Mouse (Mus musculus) embryonic facial prominence, embryonic 10.5 days (tissue): ENCODE results near the gene Cox6a1. TPM values are rescaled to one million over a fixed set of nuclear protein-coding genes. Genes with fewer than 3 reads are reported as not detected.
"Not testable (repeated sequence)": the region's sequence is repeated elsewhere in the genome, so short reads cannot be mapped to it uniquely, and the experiment has no call there.

ENCODE experiments used
- DNase-seq: peaks from one replicate; pipeline ENCODE4 v3.0.0-alpha.2; 2017; ENCODE audit warnings: low spot score
- H3K27ac ChIP-seq: fragments of 300-500 bp; sonication (generic); replicated peaks from 2 replicates; pipeline ENCODE4 v1.5.1; 2016; ENCODE audit warnings: mild to moderate bottlenecking
- H3K27me3 ChIP-seq: fragments of 300-500 bp; sonication (generic); replicated peaks from 2 replicates; pipeline ENCODE4 v1.6.1; 2016; ENCODE audit warnings: low read depth, mild to moderate bottlenecking; ENCODE audit not compliant: poor library complexity, severe bottlenecking
- H3K36me3 ChIP-seq: fragments of 300-500 bp; sonication (generic); replicated peaks from 2 replicates; pipeline ENCODE4 v1.6.1; 2016; ENCODE audit warnings: mild to moderate bottlenecking, moderate library complexity
- H3K4me1 ChIP-seq: fragments of 300-500 bp; sonication (generic); 2 replicates; pipeline ENCODE4 v1.6.1; 2016
- H3K4me3 ChIP-seq: fragments of 300-500 bp; sonication (generic); 2 replicates; pipeline ENCODE4 v1.5.1; 2016; ENCODE audit warnings: mild to moderate bottlenecking, moderate library complexity
- H3K9me3 ChIP-seq: fragments of 300-500 bp; sonication (generic); 2 replicates; pipeline ENCODE4 v1.6.1; 2016; ENCODE audit warnings: mild to moderate bottlenecking
- WGBS: fragments of 180-500 bp; shearing (Covaris S2); methylation state at CpG from one replicate; pipeline ENCODE4 v1.1.7; 2016; 5-methylcytosine and 5-hydroxymethylcytosine counted together
- polyA plus RNA-seq: library from polyadenylated mRNA; unstranded; fragments of >200 nt; fragmentation: Nextera tagmentation; extraction: Ambion mirVana; gene quantifications from 2 replicates; pipeline ENCODE4 v1.2.1, GENCODE M21; 2016

Cox6a1 gene
- 716 and 739 TPM in 2 replicates for polyA plus RNA-seq

DNA sequence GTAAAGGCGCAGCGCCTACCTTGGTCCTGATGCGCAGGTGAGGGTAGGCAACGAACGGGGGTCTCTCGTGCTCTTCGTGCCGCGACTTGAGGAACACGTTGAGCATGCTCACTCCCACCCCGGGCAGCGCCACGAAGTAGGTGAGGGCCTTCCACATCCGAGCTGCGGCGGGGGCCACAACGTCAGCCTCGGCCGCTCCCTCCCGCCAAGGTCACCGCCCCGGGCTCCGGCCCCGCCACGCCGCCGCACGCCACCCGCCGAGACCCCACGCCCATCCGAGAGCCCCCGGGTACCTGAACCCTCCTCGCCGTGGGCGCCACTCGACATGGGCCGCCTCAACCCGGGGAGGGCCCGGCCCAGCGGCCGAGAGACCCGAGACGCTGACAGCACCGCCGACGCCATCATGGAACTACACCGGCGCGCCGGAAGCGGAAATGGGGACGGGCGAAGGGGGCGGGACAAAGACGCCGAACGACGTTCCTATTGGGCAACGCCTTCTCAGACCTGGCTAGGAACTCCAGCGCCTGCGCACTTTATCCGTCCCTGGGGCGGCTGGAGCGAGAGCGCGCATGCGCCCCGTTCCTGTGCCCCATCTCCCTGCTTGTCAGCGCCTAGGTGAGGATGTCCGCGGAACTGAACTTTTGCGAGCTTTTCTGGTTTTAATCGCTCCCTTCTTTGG is at the start of gene Cox6a1:
Cox6a1 (minus strand) TSS at position 436 of the 679 bp plus-strand sequence.
- H3K4me1 ChIP-seq = peaks cover 17% of the 10 kb centered on the region
- peak within 1 kb of the TSS; percentile 79 for H3K27ac ChIP-seq
- no peaks in the 10 kb centered on the region for H3K27me3 ChIP-seq
- under 1% methylated on average over 74 of the region's 74 CpGs for WGBS
- peak within 1 kb of the TSS; percentile 75 for H3K4me3 ChIP-seq
- H3K36me3 ChIP-seq = peaks cover 35% of the 10 kb centered on the region
- peak; percentile 99 for DNase-seq
- H3K9me3 ChIP-seq = no peaks in the 10 kb centered on the region

DNA sequence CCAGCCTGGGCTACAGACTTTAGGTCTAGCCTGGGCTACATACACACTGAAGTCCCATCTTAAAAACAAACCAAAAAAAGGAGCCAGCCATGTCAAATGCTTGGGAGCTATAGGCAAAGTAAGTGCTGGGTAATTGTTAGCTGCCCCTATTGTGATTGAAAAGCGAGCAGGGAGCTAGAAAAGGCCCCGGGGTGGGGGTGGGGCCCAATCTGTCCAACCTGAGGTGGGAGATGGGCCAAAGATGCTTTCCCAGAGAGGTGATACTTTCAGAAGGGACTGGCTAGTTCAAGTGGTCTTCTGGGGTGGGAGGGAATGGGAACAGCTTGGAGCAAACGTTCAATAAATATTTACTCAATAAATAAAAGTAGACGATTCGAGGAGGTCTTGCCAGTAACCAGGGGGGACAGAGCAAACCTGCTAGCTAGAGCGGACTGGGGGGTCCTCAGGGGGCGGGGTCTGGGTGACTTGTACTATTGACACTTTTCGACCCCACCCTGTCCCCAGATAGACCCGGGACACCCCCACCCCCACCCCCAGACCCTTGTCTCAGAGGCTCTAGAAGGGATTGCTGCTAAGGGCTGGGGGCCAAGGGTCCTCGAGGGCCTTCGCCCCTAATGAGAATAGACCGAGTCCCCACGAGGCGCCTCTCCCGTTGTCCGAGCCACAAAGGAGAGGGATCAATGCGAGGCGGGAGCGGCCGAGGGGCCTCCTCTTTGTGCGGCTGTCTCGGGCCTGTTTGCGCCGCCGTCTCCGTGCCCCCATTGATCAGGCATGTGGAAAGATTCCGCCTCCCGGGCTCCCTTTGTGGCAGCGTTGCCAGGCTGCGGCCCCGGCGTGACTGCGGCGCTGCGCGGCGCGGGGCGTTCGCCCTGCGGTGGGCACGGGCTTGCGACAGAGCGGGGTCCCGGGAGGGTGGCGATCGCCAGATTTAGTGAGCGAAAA is 49.3 kb upstream of the Cox6a1 start:
- H3K9me3 ChIP-seq = no peaks in the 10 kb centered on the region
- no peaks in the 10 kb centered on the region for H3K36me3 ChIP-seq
- peak overlapping the region; percentile 57 for H3K4me3 ChIP-seq
- DNase-seq = peak; percentile 83
- peaks cover 65% of the 10 kb centered on the region for H3K4me1 ChIP-seq
- 2% methylated on average over 48 of the region's 48 CpGs for WGBS
- peaks cover 33% of the 10 kb centered on the region; the same call in 1 of the 2 replicates for H3K27me3 ChIP-seq
- H3K27ac ChIP-seq = peak overlapping the region; percentile 90

DNA sequence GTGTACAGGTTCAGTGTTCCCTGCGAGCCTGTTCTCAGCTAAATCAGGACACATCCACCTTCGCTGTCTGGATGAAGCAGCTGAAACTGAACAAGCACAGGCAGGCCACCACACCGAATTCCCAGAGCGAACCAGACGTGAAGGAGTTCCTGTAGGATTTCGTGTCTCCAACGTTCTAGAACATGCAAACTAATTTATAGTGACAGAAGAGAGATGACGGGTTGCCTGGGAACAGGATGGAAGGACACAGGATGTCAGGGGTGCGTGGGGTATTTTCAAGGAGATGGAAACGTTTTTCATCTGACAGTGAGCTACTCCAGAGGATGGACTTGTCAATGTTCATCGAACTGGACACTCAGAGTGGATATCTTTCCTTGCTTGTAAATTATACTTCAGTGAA is 47.9 kb upstream of the Cox6a1 start:
- DNase-seq = no peak
- no peaks in the 10 kb centered on the region for H3K36me3 ChIP-seq
- H3K27me3 ChIP-seq = peaks cover 30% of the 10 kb centered on the region; the same call in 1 of the 2 replicates
- peak overlapping the region; percentile 44 for H3K27ac ChIP-seq
- H3K4me3 ChIP-seq = no peak overlapping the region
- H3K9me3 ChIP-seq = no peaks in the 10 kb centered on the region
- WGBS = 69% methylated on average over 11 of the region's 11 CpGs
- peaks cover 71% of the 10 kb centered on the region for H3K4me1 ChIP-seq

DNA sequence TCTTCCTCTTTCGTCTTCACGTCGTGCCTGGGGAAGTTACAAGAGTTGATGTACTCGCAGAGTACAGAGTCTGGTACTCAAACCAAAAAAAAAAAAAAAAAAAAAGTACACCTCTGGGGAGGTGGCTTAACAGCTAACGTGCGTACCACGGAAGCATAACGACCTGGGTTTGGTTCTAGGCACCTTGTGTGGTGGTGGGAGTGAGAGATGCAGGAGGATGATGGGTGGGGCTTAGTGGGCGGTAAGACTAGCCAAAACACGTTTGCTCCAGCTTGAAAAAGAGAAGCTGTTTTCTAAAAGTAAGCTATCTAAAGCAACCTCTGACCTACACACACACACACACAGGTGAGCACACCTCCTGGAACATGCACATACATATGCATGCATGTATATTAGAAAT is 46.1 kb upstream of the Cox6a1 start:
- Histone ChIP-seq H3K36me3 (no peaks in the 10 kb centered on the region), H3K27ac (peak overlapping the region; percentile 63), H3K4me1 (peaks cover 64% of the 10 kb centered on the region), H3K9me3 (no peaks in the 10 kb centered on the region), H3K4me3 (peak overlapping the region; percentile 32), H3K27me3 (peaks cover 24% of the 10 kb centered on the region; the same call in 1 of the 2 replicates)
- 21% methylated on average over 10 of the region's 10 CpGs for WGBS
- DNase-seq = no peak

DNA sequence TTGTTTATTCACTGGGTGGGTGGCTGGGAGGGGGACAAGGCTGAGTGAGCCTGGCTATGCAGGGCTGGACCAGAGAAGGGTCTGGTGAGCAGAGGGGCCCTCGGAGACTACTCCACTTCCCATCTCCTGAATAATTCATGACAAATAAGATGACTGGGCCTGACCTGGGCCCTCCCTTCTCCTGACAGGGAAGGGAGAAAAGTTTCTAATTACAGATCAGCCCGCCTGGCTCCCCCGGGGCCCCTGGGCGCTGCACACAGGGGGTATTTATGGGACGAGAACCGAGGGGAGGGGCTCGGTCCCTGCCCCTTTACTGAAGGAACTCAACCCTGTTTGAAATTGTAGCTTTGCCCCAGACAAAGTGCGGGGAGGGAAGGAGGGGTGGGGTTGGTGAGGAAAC is 45.4 kb upstream of the Cox6a1 start:
- 5% methylated on average over 8 of the region's 8 CpGs for WGBS
- Histone ChIP-seq H3K4me1 (peaks cover 62% of the 10 kb centered on the region), H3K4me3 (peak overlapping the region; percentile 32), H3K27me3 (peaks cover 24% of the 10 kb centered on the region; the same call in 1 of the 2 replicates), H3K9me3 (no peaks in the 10 kb centered on the region), H3K36me3 (no peaks in the 10 kb centered on the region), H3K27ac (peak overlapping the region; percentile 63)
- peak; percentile 59 for DNase-seq

DNA sequence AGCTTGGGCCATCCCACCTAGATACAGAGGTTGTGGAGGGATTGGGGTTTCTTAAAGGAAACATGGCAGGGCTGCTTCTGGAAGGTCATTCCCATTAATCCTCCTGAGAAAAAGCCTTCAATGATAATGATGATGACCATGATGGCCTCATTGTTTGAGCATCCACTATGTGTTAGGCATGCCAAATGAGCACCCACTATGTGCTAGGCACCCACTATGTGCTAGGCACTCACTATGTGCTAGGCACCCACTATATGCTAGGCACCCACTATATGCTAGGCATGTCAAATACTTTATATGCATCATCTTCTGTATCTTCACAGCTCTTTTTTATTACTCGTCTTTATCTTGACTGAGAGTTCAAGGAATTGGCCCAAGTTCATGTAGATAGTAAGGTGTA is 44.2 kb upstream of the Cox6a1 start:
- no peak overlapping the region for H3K27ac ChIP-seq
- peaks cover 24% of the 10 kb centered on the region; the same call in 1 of the 2 replicates for H3K27me3 ChIP-seq
- H3K36me3 ChIP-seq = no peaks in the 10 kb centered on the region
- no peak for DNase-seq
- no peaks in the 10 kb centered on the region for H3K9me3 ChIP-seq
- H3K4me3 ChIP-seq = no peak overlapping the region
- H3K4me1 ChIP-seq = peaks cover 49% of the 10 kb centered on the region
- WGBS = 98% methylated on average over 1 of the region's 1 CpGs

DNA sequence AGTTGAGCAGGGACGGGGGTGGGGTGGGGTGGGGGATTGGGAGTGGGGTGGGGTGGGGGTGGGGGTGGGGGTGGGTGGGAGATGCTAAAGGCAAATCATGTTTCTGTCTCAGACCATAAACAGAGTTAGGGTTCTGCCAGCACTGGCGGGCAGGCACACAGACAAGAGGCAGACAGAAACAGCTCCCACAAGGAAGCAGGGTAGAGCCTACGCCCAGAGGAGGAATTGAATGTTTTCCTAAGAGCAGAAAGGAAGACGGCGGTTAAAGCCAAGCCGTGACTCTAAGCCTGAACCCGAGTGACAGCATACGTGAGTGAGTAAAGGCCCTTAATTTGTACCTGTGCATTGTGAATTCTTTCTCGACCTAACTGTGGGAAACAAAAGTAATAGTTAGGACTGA is 43.2 kb upstream of the Cox6a1 start:
- Histone ChIP-seq H3K36me3 (no peaks in the 10 kb centered on the region), H3K27me3 (peaks cover 16% of the 10 kb centered on the region; the same call in 1 of the 2 replicates), H3K27ac (peak overlapping the region; percentile 75), H3K9me3 (no peaks in the 10 kb centered on the region), H3K4me1 (peaks cover 42% of the 10 kb centered on the region), H3K4me3 (no peak overlapping the region)
- WGBS = 27% methylated on average over 9 of the region's 9 CpGs
- no peak for DNase-seq

DNA sequence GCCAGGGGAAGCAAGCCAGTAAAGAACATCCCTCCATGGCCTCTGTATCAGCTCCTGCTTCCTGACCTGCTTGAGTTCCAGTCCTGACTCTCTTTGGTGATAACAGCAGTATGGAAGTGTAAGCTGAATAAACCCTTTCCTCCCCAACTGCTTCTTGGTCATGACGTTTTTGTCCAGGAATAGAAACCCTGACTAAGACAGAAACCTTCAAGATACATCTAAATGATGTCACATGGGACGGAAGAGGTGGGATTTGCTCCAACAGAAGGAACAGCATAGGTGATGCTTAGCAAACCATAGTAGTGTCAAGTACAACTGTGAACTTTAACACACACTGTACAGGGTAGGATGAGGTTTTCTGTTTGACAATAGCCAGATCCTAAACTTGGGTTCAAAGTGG is 30.1 kb upstream of the Cox6a1 start:
- not testable (repeated sequence) for DNase-seq, H3K9me3 ChIP-seq, H3K4me3 ChIP-seq, H3K27me3 ChIP-seq, H3K27ac ChIP-seq, H3K4me1 ChIP-seq, H3K36me3 ChIP-seq
- 80% methylated on average over 2 of the region's 2 CpGs for WGBS

DNA sequence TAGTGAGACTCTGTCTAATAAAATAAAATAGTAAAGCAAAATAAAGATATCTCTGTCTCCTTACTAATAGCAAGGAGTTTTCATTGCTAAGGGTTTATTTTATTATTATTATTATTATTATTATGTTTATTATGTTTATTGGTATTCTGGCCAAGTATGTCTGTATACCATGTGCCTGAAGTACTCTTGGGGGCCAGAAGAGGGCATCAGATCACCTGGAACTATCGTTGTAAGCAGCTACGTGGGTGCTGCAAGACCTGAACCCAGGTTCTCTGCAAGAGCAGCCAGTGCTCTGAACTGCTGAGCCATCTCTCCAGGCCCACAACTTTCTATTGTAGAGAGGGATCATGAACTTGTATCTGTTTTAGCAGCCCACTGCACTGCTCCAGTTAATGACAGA is 26.7 kb upstream of the Cox6a1 start:
- H3K27ac ChIP-seq = no peak overlapping the region
- H3K27me3 ChIP-seq = no peaks in the 10 kb centered on the region
- DNase-seq = no peak
- H3K4me3 ChIP-seq = no peak overlapping the region
- 83% methylated on average over 2 of the region's 2 CpGs for whole genome bisulfite sequencing
- H3K9me3 ChIP-seq = no peaks in the 10 kb centered on the region
- peaks cover 27% of the 10 kb centered on the region for H3K4me1 ChIP-seq
- no peaks in the 10 kb centered on the region for H3K36me3 ChIP-seq

DNA sequence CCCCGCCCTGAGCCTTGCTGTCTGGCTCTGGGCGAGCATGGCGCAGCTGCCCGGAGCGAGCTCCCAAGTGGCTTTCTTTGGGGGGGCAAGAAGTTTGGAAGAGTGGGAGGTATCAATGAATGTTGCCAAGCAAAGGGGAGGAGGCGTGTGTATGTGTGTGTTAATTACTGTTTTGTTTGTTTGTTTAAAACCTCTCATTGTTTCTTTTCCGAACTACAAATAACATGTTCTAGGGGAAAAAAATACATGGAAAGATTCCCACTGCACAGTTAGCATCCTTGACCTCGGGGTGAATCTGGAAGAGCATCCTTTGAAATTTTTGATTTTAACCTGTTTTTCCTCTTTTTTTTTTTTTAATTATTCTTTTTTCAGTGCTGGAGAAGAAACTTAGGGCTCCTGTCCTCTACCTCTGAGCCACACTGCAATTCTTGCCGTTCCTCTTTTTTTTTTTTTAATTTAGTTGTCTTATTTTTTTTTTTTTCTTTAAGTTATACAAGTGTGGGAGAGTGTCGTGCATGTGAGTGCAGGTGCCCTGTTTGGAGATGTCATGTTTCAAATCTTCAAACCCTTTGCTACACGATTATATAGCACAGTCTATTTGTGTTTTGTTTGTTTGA is 25.5 kb upstream of the Cox6a1 start:
- H3K4me3 ChIP-seq = peak overlapping the region; percentile 45
- 17% methylated on average over 11 of the region's 11 CpGs for WGBS
- peaks cover 30% of the 10 kb centered on the region for H3K4me1 ChIP-seq
- no peaks in the 10 kb centered on the region for H3K27me3 ChIP-seq
- H3K36me3 ChIP-seq = no peaks in the 10 kb centered on the region
- DNase-seq = no peak
- H3K9me3 ChIP-seq = no peaks in the 10 kb centered on the region
- peak overlapping the region; percentile 85 for H3K27ac ChIP-seq

DNA sequence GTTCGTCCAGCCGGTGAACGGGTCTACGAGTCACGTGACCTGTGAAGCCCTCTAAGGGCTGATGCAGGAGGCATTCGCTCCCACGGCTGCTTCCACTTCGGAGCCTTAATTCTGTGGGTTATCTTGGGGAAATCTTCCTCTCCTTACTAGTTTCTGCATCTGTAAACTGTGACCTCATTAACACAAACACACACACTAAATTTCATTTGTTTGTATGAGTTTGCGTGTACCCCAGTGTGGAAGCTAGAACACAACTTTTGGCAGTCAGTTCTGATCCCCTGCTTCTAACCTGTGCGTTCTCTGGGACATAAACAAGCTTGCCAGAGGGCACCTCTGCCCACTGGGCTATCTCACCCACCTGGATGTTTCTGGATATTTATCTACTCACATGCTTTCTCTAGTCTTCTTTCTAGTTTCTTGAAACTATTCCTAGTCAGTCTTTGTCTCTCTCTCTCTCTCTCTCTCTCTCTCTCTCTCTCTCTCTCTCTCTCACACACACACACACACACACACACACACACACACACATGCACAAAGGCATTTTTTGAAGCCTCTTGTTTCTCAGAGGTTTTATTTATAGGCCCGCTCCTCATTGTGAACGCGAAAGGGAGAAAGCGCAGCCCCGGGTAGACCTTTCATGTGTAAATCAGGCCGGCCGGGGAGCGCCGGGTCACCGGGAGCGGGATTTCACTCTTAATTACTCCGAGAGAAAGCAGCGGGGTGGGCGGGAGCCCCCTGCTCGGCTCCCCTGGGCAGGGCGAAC is 24.8 kb upstream of the Cox6a1 start:
- 16% methylated on average over 26 of the region's 26 CpGs for WGBS
- Histone ChIP-seq H3K4me3 (peak overlapping the region; percentile 45), H3K4me1 (peaks cover 30% of the 10 kb centered on the region), H3K27me3 (no peaks in the 10 kb centered on the region), H3K36me3 (no peaks in the 10 kb centered on the region), H3K9me3 (no peaks in the 10 kb centered on the region), H3K27ac (peak overlapping the region; percentile 85)
- peak; percentile 84 for DNase-seq

DNA sequence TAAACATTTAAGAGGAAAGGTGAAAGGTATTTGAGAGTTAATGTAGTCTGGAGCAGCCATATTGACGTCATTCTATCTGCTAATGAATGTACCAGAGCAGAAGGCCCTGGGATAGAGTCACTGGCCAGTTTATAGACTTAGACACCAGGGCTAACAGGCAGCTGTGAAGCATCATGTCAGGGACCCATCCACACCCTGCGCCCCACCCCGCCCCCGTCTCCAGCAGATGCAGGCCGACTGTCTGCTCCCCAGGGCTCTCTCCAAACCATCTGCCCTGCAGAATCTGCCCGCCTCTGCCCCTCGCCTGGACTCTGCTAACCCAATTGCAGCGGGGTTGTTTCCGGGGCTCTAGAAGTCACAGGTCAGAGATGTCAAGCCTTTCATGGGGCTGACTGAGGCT is 23.0 kb upstream of the Cox6a1 start:
- H3K9me3 ChIP-seq = no peaks in the 10 kb centered on the region
- DNase-seq = no peak
- peaks cover 30% of the 10 kb centered on the region for H3K4me1 ChIP-seq
- H3K4me3 ChIP-seq = no peak overlapping the region
- peak overlapping the region; percentile 37 for H3K27ac ChIP-seq
- no peaks in the 10 kb centered on the region for H3K36me3 ChIP-seq
- H3K27me3 ChIP-seq = no peaks in the 10 kb centered on the region
- WGBS = 50% methylated on average over 9 of the region's 9 CpGs
